Mouse (Mus musculus): ENCODE data around the gene BC049352.
A peak's percentile ranks its signal among the peaks of the same experiment; 100 is the strongest.

BC049352 gene

GRCm38 (mm10) chr9:45299231-45300006 lies 117.6 kb downstream of the BC049352 start:
- DNase-seq (ENCODE audit: low read depth) = peak; percentile 63

Measured in 416B (cell line).